20 mouse cellular contexts compared by ENCODE assay signal in genomic region chr16:92104951-92105350, GRCm38 (mm10). TPM values are rescaled to one million over a fixed set of nuclear protein-coding genes. Genes with fewer than 3 reads are reported as not detected.
A peak's percentile ranks its signal among the peaks of the same experiment; 100 is the strongest.
DNase-seq lines count a peak whose midpoint lies in the region; TF ChIP-seq lines count a peak whose summit lies in the region.
"Had no signal": no experiment of that assay in that cellular context is flagged by ENCODE, and none has a peak within 500 bp of the region (broad histone marks: within the 10 kb centered on the region; RNA-seq: fewer than 3 reads in every experiment).

No protein-coding gene starts in this region.

- DNase-seq in heart, embryonic 10.5 days (ENCODE audit: low spot score): no peak
- no peak for DNase-seq in heart, adult 8-10 months (ENCODE audit: low spot score)
- DNase-seq in layer of hippocampus, adult 2 months (ENCODE audit: low spot score in 2 of 2): no peak
- DNase-seq in layer of hippocampus, adult 11-12 months (ENCODE audit: low spot score): no peak
- peak; percentile 27 for DNase-seq in right cerebral cortex, adult 18-20 months
- no peak for DNase-seq in right cerebral cortex, postnatal 4 days
- no peak for DNase-seq in embryonic facial prominence, embryonic 10.5 days (ENCODE audit: low spot score)
- no peak for DNase-seq in left cerebral cortex, postnatal 25 days (ENCODE audit: low spot score in 2 of 2)
- DNase-seq: adrenal gland, postnatal 25 days; cerebellum, adult 11 months; cerebellum, adult 8-10 months; cerebellum, postnatal 25 days; gastrocnemius, postnatal 14 days; heart, postnatal 10 days had no signal

- 91% methylated on average over 2 of the region's 2 CpGs for WGBS in heart, embryonic 10.5 days
- 95% methylated on average over 2 of the region's 2 CpGs for WGBS in embryonic facial prominence, embryonic 10.5 days

- H3K27ac ChIP-seq in heart, embryonic 10.5 days: 0 out of 2 replicates have a peak overlapping the region, but pooled peaks have one; percentile 4
- peak overlapping the region; percentile 80 for H3K27ac ChIP-seq in layer of hippocampus, adult 2 months
- H3K27ac ChIP-seq in embryonic facial prominence, embryonic 10.5 days (replicated peaks): peak overlapping the region; percentile 40; the same call in 1 of the 2 replicates

- intact Hi-C loops in left cerebral cortex, postnatal 25 days (cut with DNase I): no loop called here

- H3K9me3 ChIP-seq in heart, embryonic 10.5 days: no peaks in the 10 kb centered on the region
- H3K9me3 ChIP-seq in embryonic facial prominence, embryonic 10.5 days: no peaks in the 10 kb centered on the region
- H3K9me3 ChIP-seq: hindbrain, embryonic 15.5 days had no signal

- TF ChIP-seq CTCF in layer of hippocampus, adult 2 months (conservative IDR thresholded peaks at IDR 0.05): no peak

- no peaks in the 10 kb centered on the region for H3K27me3 ChIP-seq in heart, embryonic 10.5 days (ENCODE audit: insufficient read depth, poor library complexity, severe bottlenecking)
- H3K27me3 ChIP-seq in embryonic facial prominence, embryonic 10.5 days (replicated peaks; ENCODE audit: low read depth, poor library complexity, severe bottlenecking): no peaks in the 10 kb centered on the region
- H3K27me3 ChIP-seq: hindbrain, embryonic 15.5 days had no signal

- peaks cover 33% of the 10 kb centered on the region for H3K4me1 ChIP-seq in heart, embryonic 10.5 days
- peaks cover 30% of the 10 kb centered on the region for H3K4me1 ChIP-seq in embryonic facial prominence, embryonic 10.5 days

- peaks cover 15% of the 10 kb centered on the region for H3K36me3 ChIP-seq in heart, embryonic 10.5 days
- H3K36me3 ChIP-seq in embryonic facial prominence, embryonic 10.5 days (replicated peaks): peaks cover 38% of the 10 kb centered on the region
- H3K36me3 ChIP-seq: hindbrain, embryonic 15.5 days had no signal

- no peak overlapping the region for H3K4me3 ChIP-seq in heart, embryonic 10.5 days
- no peak overlapping the region for H3K4me3 ChIP-seq in layer of hippocampus, adult 2 months
- H3K4me3 ChIP-seq in embryonic facial prominence, embryonic 10.5 days: no peak overlapping the region
- H3K4me3 ChIP-seq: hindbrain, embryonic 15.5 days had no signal

RNA-seq across cellular contexts. Expression of gene Slc5a3, which starts 46.8 kb away (rescaled TPM):
- 6.0 and 7.0 TPM in 2 replicates for polyA plus RNA-seq in heart, embryonic 10.5 days (2016; fragmentation: Nextera tagmentation; extraction: Ambion mirVana)
- 1 to 10 TPM; 4.4 to 5.8 (median 5.0) TPM for total RNA-seq in heart, adult 8-10 months (2022)
- total RNA-seq in layer of hippocampus, adult 2 months (2021): 10 to 100 TPM; 31.1 to 33.7 TPM
- 11.6 and 12.7 TPM in 2 replicates for polyA plus RNA-seq in embryonic facial prominence, embryonic 10.5 days (2016; fragmentation: Nextera tagmentation; extraction: Ambion mirVana)
- total RNA-seq in left cerebral cortex, postnatal 25 days (2021): 10 to 100 TPM; 30.8 to 31.7 TPM

RNA-seq across cellular contexts. Expression of gene Gm49711, which starts 46.8 kb away (rescaled TPM):
- 0.21 TPM in 1 of 2 replicates, not detected in the other for polyA plus RNA-seq in heart, embryonic 10.5 days (2016; fragmentation: Nextera tagmentation; extraction: Ambion mirVana)
- total RNA-seq in heart, adult 8-10 months (2022): not detected
- total RNA-seq in layer of hippocampus, adult 2 months (2021): not detected
- polyA plus RNA-seq in embryonic facial prominence, embryonic 10.5 days (2016; fragmentation: Nextera tagmentation; extraction: Ambion mirVana): 0.28 TPM in 1 of 2 replicates, not detected in the other
- total RNA-seq in left cerebral cortex, postnatal 25 days (2021): not detected
- total RNA-seq: adrenal gland, adult 2 months; adrenal gland, postnatal 25 days; ES-E14; gastrocnemius, adult 18-20 months; gastrocnemius, postnatal 14 days; heart, postnatal 10 days; hematopoietic stem cell, adult 5-6 weeks had no signal
- polyA plus RNA-seq: heart, embryonic 14.5 days had no signal

RNA-seq across cellular contexts. Expression of gene Mrps6, which starts 46.9 kb away (rescaled TPM):
- 119 and 122 TPM in 2 replicates for polyA plus RNA-seq in heart, embryonic 10.5 days (2016; fragmentation: Nextera tagmentation; extraction: Ambion mirVana)
- total RNA-seq in heart, adult 8-10 months (2022): 10 to 100 TPM; 57.6 to 68.6 (median 66.3) TPM
- total RNA-seq in layer of hippocampus, adult 2 months (2021): 10 to 100 TPM; 46.8 to 49.1 TPM
- 127 and 129 TPM in 2 replicates for polyA plus RNA-seq in embryonic facial prominence, embryonic 10.5 days (2016; fragmentation: Nextera tagmentation; extraction: Ambion mirVana)
- 10 to 100 TPM; 44.8 to 52.2 TPM for total RNA-seq in left cerebral cortex, postnatal 25 days (2021)

Comparison
In these comparisons a context has a peak if more than half of its experiments do, and no peak if none do; other contexts are left out.
1. H3K27ac ChIP-seq: peak in every context shown above with its lines; median percentile 80 in layer of hippocampus, adult 2 months; 40 in embryonic facial prominence, embryonic 10.5 days; 4 in heart, embryonic 10.5 days.
2. RNA of gene Slc5a3, which starts 46.8 kb away (total RNA-seq): 31.1 to 33.7 TPM in layer of hippocampus, adult 2 months and 30.8 to 31.7 TPM in left cerebral cortex, postnatal 25 days; 4.4 to 5.8 TPM in heart, adult 8-10 months; every median in the first group is over 4 times any median in the second.